Mouse (Mus musculus) heart, adult 2 months (tissue): Measurements from ENCODE around the gene Ttc4. TPM values are rescaled to one million over a fixed set of nuclear protein-coding genes. Genes with fewer than 3 reads are reported as not detected.

Experiments used
- DNase-seq, 2 experiments: peaks; one replicate each; pipeline ENCODE4 v3.0.0; 2021
- H3K27ac ChIP-seq: fragments of 200-600 bp; 2 replicates; pipeline ENCODE4 v1.8.1; 2022
- H3K27me3 ChIP-seq: fragments of 200-500 bp; 2 replicates; pipeline ENCODE4 v1.6.1; 2012; ENCODE audit warnings: mild to moderate bottlenecking, low read length, inconsistent platforms, mixed read lengths; ENCODE audit not compliant: control insufficient read depth, insufficient read depth
- H3K36me3 ChIP-seq: fragments of 200-500 bp; 2 replicates; pipeline ENCODE4 v1.6.1; 2012; ENCODE audit warnings: low read length, inconsistent platforms; ENCODE audit not compliant: control insufficient read depth, insufficient read depth
- H3K4me1 ChIP-seq: fragments of 200-500 bp; 2 replicates; pipeline ENCODE4 v1.6.1; 2011; ENCODE audit warnings: low read length; ENCODE audit not compliant: control insufficient read depth, insufficient read depth
- H3K4me3 ChIP-seq: fragments of 200-600 bp; 2 replicates; pipeline ENCODE4 v1.8.1; 2022
- H3K79me2 ChIP-seq: fragments of 200-500 bp; replicated peaks from 2 replicates; pipeline ENCODE4 v1.6.1; 2012; ENCODE audit warnings: mild to moderate bottlenecking, inconsistent platforms, low read length, moderate library complexity, mixed read lengths; ENCODE audit not compliant: control insufficient read depth, insufficient read depth
- H3K9ac ChIP-seq: fragments of 200-500 bp; 2 replicates; pipeline ENCODE4 v1.6.1; 2012; ENCODE audit warnings: low read depth, mild to moderate bottlenecking, control low read depth, inconsistent platforms, low read length, mixed read lengths
- CTCF ChIP-seq: fragments of 200-600 bp; IDR thresholded peaks from 2 replicates; pipeline ENCODE4 v1.8.1; 2022; ENCODE audit warnings: antibody characterized with exemption, mild to moderate bottlenecking, moderate library complexity
- EP300 ChIP-seq: fragments of 200-500 bp; IDR thresholded peaks from 2 replicates; pipeline ENCODE4 v1.6.1; 2011; ENCODE audit warnings: low read depth, low read length, control low read depth; ENCODE audit not compliant: insufficient read depth
- POLR2A ChIP-seq: fragments of 200-500 bp; IDR thresholded peaks from 2 replicates; pipeline ENCODE4 v1.6.1; 2011; ENCODE audit warnings: mild to moderate bottlenecking, low read depth, low read length, control low read depth; ENCODE audit not compliant: insufficient read depth
- WGBS: fragments of 180-500 bp; shearing (Covaris S2); methylation state at CpG from one replicate; pipeline ENCODE4 v1.1.7; 2018; 5-methylcytosine and 5-hydroxymethylcytosine counted together
- intact Hi-C: fragments of 180-260 bp; cut with DNase I; formaldehyde crosslinking; loops from one replicate; pipeline ENCODE4 v1.15.1; 2025
- polyA plus RNA-seq: library from polyadenylated mRNA; depleted of rRNA; stranded (reverse); fragments of >200 nt; gene quantifications from 2 replicates; pipeline ENCODE4 v1.2.3, GENCODE M21; 2012
- total RNA-seq, 2 experiments: library from RNA; stranded (reverse); gene quantifications; 2 replicates each; pipeline ENCODE4 v1.2.3; 2021

The Ttc4 gene
- total and polyA plus RNA-seq, 3 experiments, result 16.9 to 28.7 (median 18.5) TPM

DNA sequence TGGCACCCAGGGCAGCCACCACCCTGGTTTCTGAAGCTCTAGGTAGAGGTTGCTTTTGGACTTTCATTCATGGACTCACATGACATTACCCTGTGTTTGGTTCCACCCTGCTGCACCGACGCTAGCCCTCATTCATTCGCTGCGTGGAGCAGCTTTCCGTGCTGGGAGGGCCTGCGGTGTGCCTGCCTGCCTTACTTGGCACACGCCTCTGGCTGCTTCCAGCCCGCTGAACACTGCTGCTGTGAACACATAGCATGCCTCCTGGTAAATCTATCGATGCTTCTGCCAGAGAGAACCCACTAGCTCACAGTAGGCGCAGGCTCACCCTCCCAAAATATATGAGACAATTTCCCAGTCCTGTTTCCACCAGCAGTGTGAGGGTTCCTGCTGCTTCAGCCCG lies 25.7 kb upstream of the Ttc4 start:
- intact Hi-C loops, result no loop called here
- 41% methylated on average over 11 of the region's 11 CpGs for WGBS
- no peaks in the 10 kb centered on the region for H3K79me2 ChIP-seq
- DNase-seq, result no peak
- H3K4me3 ChIP-seq, result no peak overlapping the region
- H3K4me1 ChIP-seq, result no peaks in the 10 kb centered on the region
- no peaks in the 10 kb centered on the region for H3K36me3 ChIP-seq
- H3K27me3 ChIP-seq, result no peaks in the 10 kb centered on the region
- TF ChIP-seq EP300 (no peak), POLR2A (no peak), CTCF (no peak)
- H3K9ac ChIP-seq, result no peak overlapping the region
- no peak overlapping the region for H3K27ac ChIP-seq

DNA sequence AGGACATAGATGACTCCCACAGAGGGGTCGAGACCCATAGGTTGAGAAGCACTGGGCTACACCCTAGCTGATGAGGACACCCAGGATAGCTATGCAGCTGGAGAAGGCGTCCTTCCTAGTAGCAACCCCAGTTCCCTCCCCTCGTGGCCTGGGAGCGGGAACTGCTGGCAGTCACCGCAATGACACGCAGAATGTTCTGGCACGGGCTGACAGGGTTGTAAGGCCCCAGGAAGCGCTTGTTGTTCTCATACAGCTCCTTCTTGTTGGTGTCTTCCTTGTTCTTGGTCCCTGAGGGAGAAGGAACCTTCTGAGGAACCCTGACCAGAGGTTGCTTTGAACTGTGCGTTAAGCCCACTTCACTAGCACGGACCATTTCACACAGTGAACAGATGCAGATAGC lies 25.2 kb upstream of the Ttc4 start:
- H3K4me1 ChIP-seq, result no peaks in the 10 kb centered on the region
- no peaks in the 10 kb centered on the region for H3K36me3 ChIP-seq
- intact Hi-C loops, result no loop called here
- H3K79me2 ChIP-seq, result no peaks in the 10 kb centered on the region
- no peak overlapping the region for H3K9ac ChIP-seq
- 71% methylated on average over 10 of the region's 10 CpGs for WGBS
- TF ChIP-seq CTCF, result no peak
- TF ChIP-seq POLR2A, result no peak
- no peak for TF ChIP-seq EP300
- no peak overlapping the region for H3K4me3 ChIP-seq
- H3K27me3 ChIP-seq, result no peaks in the 10 kb centered on the region
- H3K27ac ChIP-seq, result no peak overlapping the region
- DNase-seq, result no peak

DNA sequence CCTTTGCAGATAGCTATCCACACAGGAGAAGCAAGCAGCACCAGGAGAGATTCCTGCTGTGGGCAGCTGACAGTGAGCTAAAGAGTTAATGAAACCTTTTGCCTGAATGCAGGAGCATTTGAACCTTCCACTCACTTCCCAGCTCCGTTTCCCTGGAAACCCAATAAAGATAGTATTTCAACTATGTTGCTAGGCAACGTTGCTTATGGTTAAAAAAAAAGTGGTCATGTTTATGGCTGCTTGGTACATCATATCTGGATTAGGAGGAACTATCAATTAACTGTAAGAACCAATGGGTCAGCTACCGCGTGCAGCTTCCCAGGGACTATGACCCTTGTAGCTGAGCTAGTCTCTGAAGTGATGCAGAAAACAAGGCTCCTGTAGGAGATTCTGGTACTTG lies 22.1 kb upstream of the Ttc4 start:
- no peaks in the 10 kb centered on the region for H3K4me1 ChIP-seq
- no peaks in the 10 kb centered on the region for H3K36me3 ChIP-seq
- H3K79me2 ChIP-seq, result no peaks in the 10 kb centered on the region
- no peak overlapping the region for H3K9ac ChIP-seq
- DNase-seq, result no peak
- no peaks in the 10 kb centered on the region for H3K27me3 ChIP-seq
- no peak overlapping the region for H3K4me3 ChIP-seq
- intact Hi-C loops, result no loop called here
- H3K27ac ChIP-seq, result no peak overlapping the region
- TF ChIP-seq POLR2A, result no peak
- TF ChIP-seq CTCF, result no peak
- TF ChIP-seq EP300, result no peak
- 45% methylated on average over 4 of the region's 4 CpGs for WGBS

DNA sequence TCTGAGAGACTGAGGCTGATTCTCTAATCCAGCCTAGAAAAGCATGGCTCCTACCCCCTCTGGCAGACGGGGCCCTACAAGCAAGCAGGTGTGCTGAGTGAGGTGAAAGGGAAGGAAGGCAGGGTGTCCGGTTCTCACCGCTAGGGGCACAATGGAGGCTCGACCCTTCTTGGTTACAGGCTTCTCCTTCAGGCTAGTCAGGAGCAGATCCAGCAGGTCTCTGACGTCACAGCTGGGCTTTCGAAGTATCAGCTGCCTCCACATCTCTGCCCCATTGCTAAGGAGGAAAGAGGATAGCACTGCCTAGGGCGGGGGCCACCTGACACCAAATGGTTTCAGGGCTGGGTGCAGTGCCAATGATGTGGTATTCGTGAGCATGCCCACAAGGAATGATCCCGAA lies 21.2 kb upstream of the Ttc4 start:
- no peaks in the 10 kb centered on the region for H3K27me3 ChIP-seq
- H3K9ac ChIP-seq, result no peak overlapping the region
- DNase-seq, result no peak
- H3K79me2 ChIP-seq, result no peaks in the 10 kb centered on the region
- no peak overlapping the region for H3K4me3 ChIP-seq
- no peaks in the 10 kb centered on the region for H3K36me3 ChIP-seq
- no peak overlapping the region for H3K27ac ChIP-seq
- intact Hi-C loops, result no loop called here
- no peak for TF ChIP-seq EP300
- TF ChIP-seq CTCF, result peak; percentile 49
- H3K4me1 ChIP-seq, result no peaks in the 10 kb centered on the region
- 23% methylated on average over 9 of the region's 9 CpGs for WGBS

DNA sequence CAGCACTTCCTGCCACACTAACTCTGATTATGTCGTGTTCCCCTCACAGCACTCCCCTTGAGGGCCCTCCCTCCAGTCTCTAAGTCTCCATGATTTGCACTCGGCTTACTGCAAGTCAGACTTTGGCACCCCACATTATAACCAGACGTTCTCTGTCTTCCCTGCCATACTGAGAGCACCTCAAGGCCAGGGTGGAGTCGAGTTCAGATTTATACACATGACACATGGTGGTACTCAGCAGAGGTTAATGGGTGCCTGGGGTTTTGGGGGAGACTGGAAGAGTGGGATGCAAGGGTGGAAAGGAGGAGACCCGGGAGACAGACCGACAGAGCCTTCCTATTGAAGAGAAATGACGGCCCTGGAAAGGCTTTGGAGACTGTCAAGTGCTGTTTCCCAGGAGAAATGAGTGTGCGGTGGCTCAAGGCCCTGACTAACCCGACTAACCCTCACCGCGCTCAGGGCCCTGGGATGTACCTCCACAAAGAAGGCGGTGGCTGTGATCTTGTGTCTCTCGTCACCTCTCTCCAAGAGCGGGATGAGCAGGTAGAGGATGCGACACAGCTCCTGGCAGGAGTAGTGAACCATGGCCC lies 15.2 kb upstream of the Ttc4 start:
- no peaks in the 10 kb centered on the region for H3K36me3 ChIP-seq
- no peaks in the 10 kb centered on the region for H3K4me1 ChIP-seq
- no peaks in the 10 kb centered on the region for H3K79me2 ChIP-seq
- H3K27me3 ChIP-seq, result no peaks in the 10 kb centered on the region
- no peak for DNase-seq
- intact Hi-C loops, result no loop called here
- no peak overlapping the region for H3K27ac ChIP-seq
- H3K4me3 ChIP-seq, result no peak overlapping the region
- 80% methylated on average over 15 of the region's 15 CpGs for WGBS
- no peak overlapping the region for H3K9ac ChIP-seq
- no peak for TF ChIP-seq POLR2A
- TF ChIP-seq EP300, result no peak
- TF ChIP-seq CTCF, result no peak

DNA sequence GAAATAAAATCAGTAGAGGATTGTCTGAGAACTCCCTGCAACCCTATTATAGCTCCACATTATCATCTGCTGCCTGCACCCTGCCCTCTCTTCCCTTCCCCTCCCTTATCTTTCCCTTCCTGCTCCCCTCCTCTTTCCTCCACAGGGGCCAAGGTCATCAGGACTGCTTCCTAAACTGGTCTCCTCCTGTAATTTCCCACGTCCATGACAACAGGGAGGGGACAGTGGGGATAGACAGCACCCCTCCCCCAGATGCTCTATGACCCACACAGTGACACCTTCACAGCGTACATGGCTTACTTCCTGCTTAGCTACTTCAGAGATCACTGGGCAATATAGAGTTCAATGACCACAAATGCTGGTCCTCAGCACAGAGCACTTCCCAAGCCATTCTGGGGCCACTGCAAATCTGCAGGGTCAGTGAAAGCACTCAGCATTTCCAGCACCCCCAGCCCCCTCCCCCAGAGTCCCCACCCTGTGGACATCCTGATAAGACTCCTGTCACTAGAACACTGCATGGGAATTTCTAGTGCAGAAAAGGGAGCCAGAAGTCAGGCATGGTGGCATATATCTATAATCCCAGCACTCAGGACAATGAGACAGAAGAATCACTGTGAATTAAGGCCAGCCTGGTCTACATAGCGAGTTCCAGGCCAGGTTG lies 10.0 kb upstream of the Ttc4 start:
- 32% methylated on average over 3 of the region's 3 CpGs for WGBS
- no peaks in the 10 kb centered on the region for H3K36me3 ChIP-seq
- TF ChIP-seq CTCF (no peak), EP300 (no peak), POLR2A (no peak)
- H3K4me1 ChIP-seq, result no peaks in the 10 kb centered on the region
- intact Hi-C loops, result no loop called here
- no peak overlapping the region for H3K9ac ChIP-seq
- H3K27ac ChIP-seq, result no peak overlapping the region
- H3K27me3 ChIP-seq, result no peaks in the 10 kb centered on the region
- H3K79me2 ChIP-seq, result no peaks in the 10 kb centered on the region
- H3K4me3 ChIP-seq, result no peak overlapping the region
- no peak for DNase-seq
